Mouse (Mus musculus): ENCODE measurements at regions not wholly inside any gene's neighbourhood (a gene's known extent, or its start where the extent isn't known, plus 50 kb on each side); places are given as distances from the start of the nearest gene placed in this dataset.

GRCm38 (mm10) chr6:31082613-31083470 is 124.0 kb upstream of the Klf14 start:
- DNase-seq (ENCODE audit: low spot score): no peak

- DNase-seq (ENCODE audit: low spot score): no peak
Observed at GRCm38 (mm10) chr6:31083701-31084100, 124.8 kb upstream of the Klf14 start.

GRCm38 (mm10) chr6:31085063-31085759 is 126.3 kb upstream of the Klf14 start:
- no peak for DNase-seq (ENCODE audit: low spot score)

GRCm38 (mm10) chr6:31085760-31086108 is 126.9 kb upstream of the Klf14 start:
- no peak for DNase-seq (ENCODE audit: low spot score)

GRCm38 (mm10) chr6:31086283-31086682 is 127.4 kb upstream of the Klf14 start:
- DNase-seq (ENCODE audit: low spot score): no peak

- no peak for DNase-seq (ENCODE audit: low spot score)
Observed at GRCm38 (mm10) chr6:31086798-31087360, 128.0 kb upstream of the Klf14 start.

GRCm38 (mm10) chr6:31087511-31087910 is 128.6 kb upstream of the Klf14 start:
- DNase-seq (ENCODE audit: low spot score): no peak

GRCm38 (mm10) chr6:31088147-31088972 is 129.5 kb upstream of the Klf14 start:
- DNase-seq (ENCODE audit: low spot score): no peak

- no peak for DNase-seq (ENCODE audit: low spot score)
Observed at GRCm38 (mm10) chr6:31088973-31089368, 130.1 kb upstream of the Klf14 start.

GRCm38 (mm10) chr6:31090288-31090687 is 131.4 kb upstream of the Klf14 start:
- DNase-seq (ENCODE audit: low spot score): no peak

- DNase-seq (ENCODE audit: low spot score): no peak
Observed at GRCm38 (mm10) chr6:31090791-31091190, 131.9 kb upstream of the Klf14 start.

- no peak for DNase-seq (ENCODE audit: low spot score)
Observed at GRCm38 (mm10) chr6:31092324-31092723, 133.4 kb upstream of the Klf14 start.

GRCm38 (mm10) chr6:31092760-31093159 is 133.9 kb upstream of the Klf14 start:
- DNase-seq (ENCODE audit: low spot score): no peak

GRCm38 (mm10) chr6:31095943-31096714 is 137.3 kb upstream of the Klf14 start:
- no peak for DNase-seq (ENCODE audit: low spot score)

GRCm38 (mm10) chr6:31096787-31097186 is 137.9 kb upstream of the Klf14 start:
- no peak for DNase-seq (ENCODE audit: low spot score)

- no peak for DNase-seq (ENCODE audit: low spot score)
Observed at GRCm38 (mm10) chr6:31097254-31097653, 138.4 kb upstream of the Klf14 start.

GRCm38 (mm10) chr6:31098106-31098505 is 139.2 kb upstream of the Klf14 start:
- DNase-seq (ENCODE audit: low spot score): no peak

GRCm38 (mm10) chr6:31100084-31100579 is 141.3 kb upstream of the Klf14 start:
- no peak for DNase-seq (ENCODE audit: low spot score)

GRCm38 (mm10) chr6:31100749-31101148 is 141.9 kb upstream of the Klf14 start:
- DNase-seq (ENCODE audit: low spot score): no peak

GRCm38 (mm10) chr6:31106144-31106836 is 147.4 kb upstream of the Klf14 start:
- no peak for DNase-seq (ENCODE audit: low spot score)
